Mouse (Mus musculus) yolk sac, embryonic 10.5 days (tissue): Measurements from ENCODE around the gene Psmd1.

Experiments
- DNase-seq: peaks from one replicate; pipeline ENCODE4 v3.0.0-alpha.2; 2017; ENCODE audit warnings: low spot score

Psmd1 gene

DNA sequence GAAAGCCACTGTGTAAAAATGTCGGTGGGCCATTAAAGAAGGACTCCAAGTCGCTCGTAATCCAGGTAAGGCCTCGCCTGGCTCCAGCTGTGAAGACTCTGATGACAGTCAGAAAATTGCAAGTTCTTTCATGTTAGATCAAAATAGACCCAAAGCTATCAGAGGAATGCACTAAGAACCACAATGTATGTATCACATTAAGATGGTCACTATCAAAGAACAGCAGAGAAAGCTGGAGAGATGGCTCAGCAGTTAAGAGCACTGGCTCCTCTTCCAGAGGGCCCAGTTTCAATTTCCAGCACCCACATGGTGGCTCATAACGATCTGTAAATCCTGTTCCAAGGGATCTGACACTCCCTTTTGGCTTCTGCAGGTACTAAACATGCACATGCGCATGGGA is 95.9 kb downstream of the Psmd1 start:
- no peak for DNase-seq

DNA sequence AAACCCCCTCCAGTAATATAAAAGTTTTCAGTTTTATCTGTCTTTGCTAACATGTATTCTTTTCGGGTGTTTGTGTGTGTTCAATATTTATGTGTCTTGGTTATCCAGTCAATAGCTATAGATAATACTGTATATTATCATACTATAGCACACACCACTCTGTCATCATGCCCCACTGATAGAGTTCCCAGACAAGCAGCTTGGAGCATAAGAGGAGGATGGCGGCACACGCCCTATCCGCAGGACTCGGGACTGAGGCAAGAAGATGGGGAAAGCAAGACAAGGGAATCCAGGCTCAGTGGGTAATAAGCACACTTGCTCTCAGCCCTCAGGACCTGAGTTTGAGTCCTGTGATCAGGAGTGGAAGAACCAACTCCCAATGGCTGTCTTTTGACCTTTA is 96.3 kb downstream of the Psmd1 start:
- no peak for DNase-seq

DNA sequence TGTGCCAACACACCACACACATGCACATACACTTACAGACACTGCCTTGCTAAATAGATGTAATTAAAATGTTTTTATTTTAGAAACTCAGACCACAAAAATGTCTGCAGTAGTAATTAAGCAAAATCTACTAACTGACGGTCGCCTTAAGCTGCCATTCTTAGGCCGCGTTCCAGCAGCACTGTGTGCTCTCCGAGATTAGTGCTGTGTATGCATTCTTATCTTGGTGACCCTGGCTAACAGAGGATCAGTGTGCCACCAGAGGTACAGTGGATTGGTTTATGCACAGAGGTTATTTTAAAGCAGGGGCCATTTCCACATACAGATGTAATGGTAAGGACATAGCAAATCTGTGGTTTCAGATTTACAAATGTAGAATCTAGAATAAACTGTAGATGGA is 96.9 kb downstream of the Psmd1 start:
- DNase-seq = no peak

DNA sequence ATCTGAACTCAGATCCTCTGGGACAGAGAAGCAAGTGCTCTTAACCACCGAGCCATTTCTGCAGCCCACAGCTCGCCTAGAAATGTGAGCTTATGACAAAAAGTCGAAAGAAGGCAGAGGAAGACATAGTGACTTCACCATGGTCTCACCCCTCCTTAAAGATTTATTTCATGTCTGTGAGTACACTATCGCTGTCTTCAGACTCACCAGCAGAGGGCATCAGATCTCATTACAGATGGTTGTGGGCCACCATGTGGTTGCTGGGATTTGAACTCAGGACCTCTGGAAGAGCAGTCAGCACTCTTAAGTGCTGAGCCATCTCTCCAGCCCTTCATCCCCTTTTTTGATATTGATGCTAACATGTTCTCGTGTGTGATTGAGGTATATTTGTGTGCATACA is 110.4 kb downstream of the Psmd1 start:
- DNase-seq = no peak

DNA sequence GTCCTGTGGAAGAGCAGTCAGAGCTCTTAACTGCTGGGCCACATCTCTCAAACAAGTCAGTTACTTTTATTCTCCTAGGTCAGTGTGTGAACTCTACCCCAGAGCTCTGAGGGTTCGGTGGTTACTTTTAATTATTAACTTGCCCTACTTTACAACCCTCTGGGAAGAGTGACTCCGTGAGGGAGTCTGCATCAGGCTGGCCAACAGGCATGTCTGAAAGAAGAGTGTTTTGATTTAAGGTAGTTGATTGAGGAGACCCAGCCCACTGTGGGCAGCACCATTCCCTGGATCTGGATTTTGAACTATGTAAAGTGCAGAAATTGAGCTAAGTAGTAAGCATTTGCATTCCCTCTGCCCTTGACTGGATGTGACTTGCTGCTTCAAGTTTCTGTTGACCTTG is 111.9 kb downstream of the Psmd1 start:
- peak; percentile 63 for DNase-seq

DNA sequence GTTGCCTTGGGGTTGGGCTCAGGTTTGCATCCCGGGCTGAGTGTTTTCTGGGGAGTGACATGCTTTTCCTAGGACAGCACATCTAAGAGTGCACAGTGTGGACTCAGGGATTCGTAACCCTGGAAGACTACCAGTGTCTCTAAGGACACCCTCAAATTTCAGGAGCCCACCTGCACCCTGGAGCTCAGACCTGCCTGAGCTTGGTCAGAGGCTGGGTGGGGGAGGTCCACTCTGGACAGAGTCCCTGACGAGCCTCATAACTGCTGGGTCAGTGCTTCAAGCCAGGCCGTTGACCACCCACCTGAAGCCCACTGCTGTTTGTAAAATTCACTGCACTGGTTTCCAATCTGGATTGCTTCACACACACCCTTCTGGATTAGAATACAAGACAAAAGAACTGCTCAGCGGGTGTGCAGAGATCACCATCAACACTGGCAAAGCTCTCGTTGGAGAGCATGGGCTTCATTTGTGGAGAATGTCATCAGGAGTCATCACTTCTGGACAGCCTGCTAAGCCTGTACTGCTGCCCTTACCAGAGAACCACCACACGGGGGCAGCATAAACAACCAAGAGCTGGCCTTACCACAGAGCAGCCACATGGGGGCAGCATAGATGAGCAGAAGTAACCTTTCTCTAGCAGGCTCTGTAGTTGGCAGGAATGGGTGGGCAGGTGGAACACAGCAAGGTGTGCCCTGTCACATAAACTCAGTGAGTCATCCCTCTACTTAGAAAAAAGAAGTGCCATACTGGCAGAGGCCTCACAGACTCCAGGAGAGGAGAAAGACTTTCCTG is 114.5 kb downstream of the Psmd1 start:
- DNase-seq = peak; percentile 71

DNA sequence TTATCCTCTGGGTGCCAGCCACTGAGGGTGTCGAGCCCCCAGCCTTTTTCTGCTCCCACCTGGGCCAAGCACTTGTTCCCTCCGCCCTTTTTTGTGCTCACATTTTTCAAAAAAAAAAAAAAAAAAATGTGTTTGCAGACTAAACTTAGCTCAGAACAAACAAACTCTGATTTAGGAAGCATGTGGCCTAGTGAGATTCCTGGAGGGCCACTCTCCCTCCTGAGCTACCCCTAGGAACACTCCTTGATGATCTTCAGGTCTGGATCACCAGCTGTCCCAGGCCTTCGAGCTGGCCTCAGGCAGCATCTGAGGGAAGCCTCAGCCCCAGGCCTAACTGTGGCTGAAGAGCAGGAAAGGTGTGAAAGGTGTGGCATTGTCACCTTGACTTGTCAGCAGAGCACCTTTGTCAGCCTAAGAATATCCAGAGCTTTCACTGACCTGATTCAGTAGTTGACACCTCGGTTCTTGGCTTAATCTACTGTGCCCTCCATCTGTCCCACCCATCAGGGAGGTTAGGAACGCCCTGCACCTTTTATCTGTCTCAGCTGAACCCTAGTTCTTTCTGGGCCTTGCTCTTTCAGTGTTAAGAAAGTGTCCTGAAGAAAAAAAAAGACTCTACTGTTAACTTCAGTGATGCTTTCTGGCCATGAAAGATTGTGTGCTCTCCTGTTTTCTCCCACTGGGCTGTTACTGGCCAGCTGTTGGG is 118.0 kb downstream of the Psmd1 start:
- DNase-seq = no peak

DNA sequence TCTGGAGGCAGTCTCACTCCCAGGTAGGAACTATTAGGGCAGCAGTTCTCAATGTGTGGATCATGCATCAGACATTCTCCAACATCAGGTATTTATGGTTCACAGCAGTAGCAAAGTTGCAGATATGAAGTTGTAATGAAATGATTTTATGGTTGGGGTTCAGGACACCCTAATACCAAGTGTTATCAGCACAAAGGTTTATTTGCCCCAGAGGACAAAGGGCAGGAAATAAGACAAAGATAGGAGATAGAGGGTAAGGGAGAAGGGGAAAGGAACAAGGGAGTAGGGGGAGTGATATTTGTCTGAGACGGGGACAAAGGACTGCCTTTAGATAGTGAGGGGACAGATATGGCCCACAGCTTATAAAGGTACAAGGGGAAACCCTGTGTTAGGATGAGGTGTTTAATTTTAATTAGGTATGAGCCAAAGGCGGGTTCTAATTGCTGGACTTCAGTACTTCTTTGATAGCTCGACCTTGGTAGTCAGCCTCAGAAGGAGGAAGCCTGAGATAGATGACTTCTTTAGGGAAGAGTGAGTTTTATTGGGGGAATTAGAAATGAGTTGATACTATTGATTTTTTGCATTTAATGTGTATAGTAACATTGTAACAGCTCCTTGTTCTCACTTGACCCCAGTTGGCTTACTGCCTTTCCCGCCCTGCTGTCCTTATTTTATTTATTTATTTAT is 119.5 kb downstream of the Psmd1 start:
- no peak for DNase-seq

DNA sequence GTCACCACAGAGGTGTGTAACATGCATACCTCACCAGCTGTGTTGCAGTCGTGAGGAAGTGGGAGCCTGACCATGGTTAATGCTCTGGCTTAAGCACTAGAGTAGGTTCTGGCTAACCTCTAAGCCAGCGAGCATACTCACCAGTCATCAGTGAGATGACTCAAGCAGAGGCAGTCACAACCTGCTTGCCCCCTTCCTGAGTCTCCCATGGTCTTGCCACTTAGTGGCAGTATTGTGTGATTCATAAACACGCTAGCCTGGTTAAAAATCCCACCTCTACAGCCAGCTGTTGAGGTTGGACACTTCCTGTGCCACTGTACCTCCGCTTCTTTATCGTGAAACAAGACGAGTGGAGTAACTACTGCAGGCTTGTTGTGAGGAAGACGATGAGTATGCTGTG is 122.6 kb downstream of the Psmd1 start:
- DNase-seq = no peak

DNA sequence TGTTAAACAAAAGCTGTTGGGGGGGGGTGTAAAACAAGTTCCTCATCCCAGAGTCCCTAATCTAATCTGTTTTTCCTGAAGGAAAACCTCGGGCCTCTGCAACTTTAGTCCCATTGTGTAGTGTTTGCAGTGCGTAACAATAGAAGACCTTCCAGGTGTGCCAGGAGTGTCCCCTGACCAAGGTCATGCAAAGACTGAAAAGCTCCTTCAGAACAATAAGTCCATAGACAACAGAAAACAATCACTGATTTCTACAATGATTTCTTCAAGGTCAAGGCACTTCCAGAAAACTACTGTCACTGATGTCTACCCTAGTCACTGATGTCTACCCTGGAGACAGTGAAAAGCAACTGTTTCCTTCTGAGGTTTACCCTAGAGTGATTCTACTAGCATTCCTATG is 123.7 kb downstream of the Psmd1 start:
- DNase-seq = no peak

DNA sequence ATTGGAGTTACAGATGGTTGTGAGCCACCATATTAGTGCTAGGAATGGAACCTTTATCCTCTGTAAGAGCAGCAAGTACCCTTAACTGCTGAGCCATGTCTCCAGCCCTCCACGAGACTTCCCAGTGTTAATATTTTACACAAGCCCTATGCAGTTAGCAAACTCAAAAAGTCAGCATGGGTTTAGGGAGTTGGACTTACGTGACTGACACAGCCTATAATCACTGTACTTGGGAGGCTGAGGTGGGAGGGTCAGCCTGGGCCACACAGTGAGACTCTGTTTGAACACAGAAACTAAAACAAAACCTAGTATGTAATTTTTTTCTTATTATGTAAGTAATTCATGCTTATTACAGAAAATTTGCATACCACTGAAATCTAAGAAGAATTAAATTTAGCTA is 124.1 kb downstream of the Psmd1 start:
- no peak for DNase-seq
